Mouse (Mus musculus) erythroid progenitor cell, adult 5-6 weeks (primary cell): ENCODE data around the gene Morf4l1. TPM values are rescaled to one million over a fixed set of nuclear protein-coding genes. Genes with fewer than 3 reads are reported as not detected.
"Not testable (repeated sequence)": the region's sequence is repeated elsewhere in the genome, so short reads cannot be mapped to it uniquely, and the experiment has no call there.

Source experiments
- ATAC-seq: replicated peaks from 2 replicates; pipeline ENCODE4 v1.8.0; 2016; ENCODE audit warnings: moderate number of reproducible peaks, mild to moderate bottlenecking, moderate TSS enrichment, inconsistent platforms; ENCODE audit not compliant: poor library complexity, low FRiP score, severe bottlenecking
- total RNA-seq, 2 experiments: library from RNA; stranded (forward) in 1 of 2; stranded (reverse) in 1 of 2; fragments of 150-400 nt in 1 of 2; fragments of 186-747, 209-891 nt in 1 of 2; gene quantifications; 2 replicates each; pipeline versions ENCODE4 v1.2.3 to v1.2.4; 2015 to 2017; ENCODE audit warnings: low replicate concordance in 2 of 2

The Morf4l1 gene
- total RNA-seq, 2 experiments from 2014 or later: 144 to 231 TPM

GRCm38 (mm10) chr9:90117234-90117633, 2.7 kb upstream of the Morf4l1 start:
- no peak for ATAC-seq

GRCm38 (mm10) chr9:90115308-90115700, 730 bp upstream of the Morf4l1 start:
- ATAC-seq: no peak

GRCm38 (mm10) chr9:90113651-90114566, 665 bp downstream of the Morf4l1 start:
- ATAC-seq: peak; percentile 93

GRCm38 (mm10) chr9:90113151-90113550, 1.4 kb downstream of the Morf4l1 start:
- peak; percentile 33; the same call in 1 of the 2 replicates for ATAC-seq

- no peak for ATAC-seq
Measured at GRCm38 (mm10) chr9:90109386-90109785, 5.2 kb downstream of the Morf4l1 start.

- no peak for ATAC-seq
Measured at GRCm38 (mm10) chr9:90108272-90108671, 6.3 kb downstream of the Morf4l1 start.

- ATAC-seq: no peak
Measured at GRCm38 (mm10) chr9:90106915-90107314, 7.7 kb downstream of the Morf4l1 start.

- ATAC-seq: no peak
Measured at GRCm38 (mm10) chr9:90105462-90105861, 9.1 kb downstream of the Morf4l1 start.

GRCm38 (mm10) chr9:90100760-90101159, 13.8 kb downstream of the Morf4l1 start:
- ATAC-seq: 0 out of 2 replicates have a peak, but pooled peaks have one; percentile 54

- ATAC-seq: no peak
Measured at GRCm38 (mm10) chr9:90098934-90099333, 15.6 kb downstream of the Morf4l1 start.

- no peak for ATAC-seq
Measured at GRCm38 (mm10) chr9:90089339-90090104, 25.1 kb downstream of the Morf4l1 start.

GRCm38 (mm10) chr9:90087906-90088485, 26.6 kb downstream of the Morf4l1 start:
- ATAC-seq: no peak

GRCm38 (mm10) chr9:90084766-90085468, 29.7 kb downstream of the Morf4l1 start:
- ATAC-seq: no peak

- no peak for ATAC-seq
Measured at GRCm38 (mm10) chr9:90084152-90084551, 30.4 kb downstream of the Morf4l1 start.

- ATAC-seq: no peak
Measured at GRCm38 (mm10) chr9:90082992-90083391, 31.6 kb downstream of the Morf4l1 start.

- ATAC-seq: not testable (repeated sequence)
Measured at GRCm38 (mm10) chr9:90081961-90082360, 32.6 kb downstream of the Morf4l1 start.

GRCm38 (mm10) chr9:90076849-90077461, 37.6 kb downstream of the Morf4l1 start:
- ATAC-seq: peak; percentile 70; the same call in 1 of the 2 replicates

GRCm38 (mm10) chr9:90076131-90076530, 38.4 kb downstream of the Morf4l1 start:
- ATAC-seq: no peak

- ATAC-seq: no peak
Measured at GRCm38 (mm10) chr9:90075336-90075735, 39.2 kb downstream of the Morf4l1 start.
